Mouse (Mus musculus): Measurements from ENCODE around the gene Dnpep. TPM values are rescaled to one million over a fixed set of nuclear protein-coding genes. Genes with fewer than 3 reads are reported as not detected.

Dnpep gene
- polyA plus RNA-seq, 1 experiment from 2014 or later, result 184 TPM

DNA sequence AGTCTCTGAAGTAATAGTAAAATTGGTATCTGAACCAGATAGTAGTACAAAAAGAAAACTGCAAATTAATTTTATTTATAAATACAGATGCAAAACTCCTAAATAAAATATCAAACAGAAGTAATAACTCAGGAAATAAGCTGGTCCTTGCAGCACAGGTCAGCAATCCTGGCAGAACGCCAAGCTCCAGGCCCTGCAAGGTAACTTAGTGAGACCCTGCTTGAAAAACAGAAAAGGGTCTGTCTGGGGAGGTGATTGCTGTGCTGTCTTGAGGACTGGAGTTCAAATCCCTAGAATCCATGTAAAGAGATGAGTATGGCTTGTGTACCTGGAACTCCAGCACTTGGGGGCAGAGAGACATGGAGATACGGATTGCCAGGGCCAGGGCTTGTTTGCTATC, 13.1 kb downstream of the Dnpep start:
- H3K4me2 ChIP-seq (replicated peaks; ENCODE audit: low read depth, low read length), result no peak overlapping the region
- H3K9me3 ChIP-seq (ENCODE audit: low read length), result no peaks in the 10 kb centered on the region

DNA sequence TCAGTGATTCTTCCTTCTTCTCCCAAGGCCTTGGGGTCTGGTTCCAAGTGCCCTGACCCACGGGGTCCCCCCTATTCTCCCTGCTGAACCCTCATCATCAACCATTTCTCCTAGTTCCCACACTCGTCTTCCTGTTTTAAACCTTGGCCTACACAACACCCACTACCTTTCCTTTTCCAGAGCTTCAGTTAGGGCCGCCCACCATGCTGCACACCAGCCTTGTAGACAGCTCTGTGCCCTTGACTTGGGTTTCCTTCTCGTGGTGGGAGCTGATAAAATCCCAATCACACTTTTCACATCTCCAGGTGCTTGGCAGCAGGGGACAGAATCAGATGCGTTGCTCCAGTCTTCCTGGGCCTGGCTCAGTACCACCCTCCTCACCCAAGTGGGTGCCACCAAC, 23.5 kb downstream of the Dnpep start:
- ATAC-seq (ENCODE audit: low FRiP score, low TSS enrichment), result no peak
- H3K9ac ChIP-seq (replicated peaks; ENCODE audit: low read length), result no peak overlapping the region
- 83% methylated on average over 5 of the region's 5 CpGs for WGBS

More for the DNA sequence above, 13.1 kb downstream of the Dnpep start:
- H3K36me3 ChIP-seq (ENCODE audit: insufficient read depth, low read length), result peaks cover 22% of the 10 kb centered on the region
- no peaks in the 10 kb centered on the region for H3K27me3 ChIP-seq (ENCODE audit: insufficient read depth, low read length)
- no peak overlapping the region for H3K9ac ChIP-seq (replicated peaks; ENCODE audit: low read length)
- no peak for ATAC-seq (ENCODE audit: low FRiP score, low TSS enrichment)
- no peak overlapping the region for H3K4me3 ChIP-seq (ENCODE audit: low read length)
- H3K4me1 ChIP-seq (ENCODE audit: insufficient read depth, low read length), result no peaks in the 10 kb centered on the region
- 79% methylated on average over 2 of the region's 2 CpGs for WGBS
- no peak overlapping the region for H3K27ac ChIP-seq (ENCODE audit: low read length)

DNA sequence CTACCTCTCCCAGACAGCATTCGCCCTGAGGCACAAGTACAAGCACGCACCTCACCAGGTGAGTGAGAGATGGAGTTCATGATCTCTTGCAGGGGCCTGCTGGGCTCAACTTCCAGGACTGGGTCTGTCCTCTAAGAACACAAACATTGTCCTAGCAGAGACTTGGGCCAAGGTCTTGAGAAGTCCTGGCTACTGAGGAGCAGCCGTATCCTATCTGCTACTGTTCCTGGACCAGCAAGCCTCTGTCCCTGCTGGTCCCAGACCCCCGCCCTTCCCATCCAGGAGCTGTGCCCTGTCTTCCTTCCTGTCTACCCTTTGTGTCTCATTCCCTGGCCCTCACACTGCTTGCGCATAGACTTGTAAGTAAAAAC, 24.5 kb downstream of the Dnpep start:
- Histone ChIP-seq H3K27ac (ENCODE audit: low read length) (peak overlapping the region; percentile 85; the same call in 1 of the 2 replicates), H3K4me3 (ENCODE audit: low read length) (no peak overlapping the region), H3K36me3 (ENCODE audit: insufficient read depth, low read length) (no peaks in the 10 kb centered on the region), H3K9me3 (ENCODE audit: low read length) (no peaks in the 10 kb centered on the region), H3K9ac (replicated peaks; ENCODE audit: low read length) (no peak overlapping the region), H3K4me2 (replicated peaks; ENCODE audit: low read depth, low read length) (no peak overlapping the region), H3K4me1 (ENCODE audit: insufficient read depth, low read length) (no peaks in the 10 kb centered on the region; the same call in 1 of the 2 replicates), H3K27me3 (ENCODE audit: insufficient read depth, low read length) (no peaks in the 10 kb centered on the region)
- 79% methylated on average over 5 of the region's 5 CpGs for WGBS
- no peak for ATAC-seq (ENCODE audit: low FRiP score, low TSS enrichment)

More for the DNA sequence above, 23.5 kb downstream of the Dnpep start:
- H3K27ac ChIP-seq (ENCODE audit: low read length), result no peak overlapping the region
- H3K4me2 ChIP-seq (replicated peaks; ENCODE audit: low read depth, low read length), result no peak overlapping the region
- H3K4me1 ChIP-seq (ENCODE audit: insufficient read depth, low read length), result no peaks in the 10 kb centered on the region; the same call in 1 of the 2 replicates
- H3K27me3 ChIP-seq (ENCODE audit: insufficient read depth, low read length), result no peaks in the 10 kb centered on the region
- H3K4me3 ChIP-seq (ENCODE audit: low read length), result no peak overlapping the region
- H3K36me3 ChIP-seq (ENCODE audit: insufficient read depth, low read length), result no peaks in the 10 kb centered on the region
- no peaks in the 10 kb centered on the region for H3K9me3 ChIP-seq (ENCODE audit: low read length)

DNA sequence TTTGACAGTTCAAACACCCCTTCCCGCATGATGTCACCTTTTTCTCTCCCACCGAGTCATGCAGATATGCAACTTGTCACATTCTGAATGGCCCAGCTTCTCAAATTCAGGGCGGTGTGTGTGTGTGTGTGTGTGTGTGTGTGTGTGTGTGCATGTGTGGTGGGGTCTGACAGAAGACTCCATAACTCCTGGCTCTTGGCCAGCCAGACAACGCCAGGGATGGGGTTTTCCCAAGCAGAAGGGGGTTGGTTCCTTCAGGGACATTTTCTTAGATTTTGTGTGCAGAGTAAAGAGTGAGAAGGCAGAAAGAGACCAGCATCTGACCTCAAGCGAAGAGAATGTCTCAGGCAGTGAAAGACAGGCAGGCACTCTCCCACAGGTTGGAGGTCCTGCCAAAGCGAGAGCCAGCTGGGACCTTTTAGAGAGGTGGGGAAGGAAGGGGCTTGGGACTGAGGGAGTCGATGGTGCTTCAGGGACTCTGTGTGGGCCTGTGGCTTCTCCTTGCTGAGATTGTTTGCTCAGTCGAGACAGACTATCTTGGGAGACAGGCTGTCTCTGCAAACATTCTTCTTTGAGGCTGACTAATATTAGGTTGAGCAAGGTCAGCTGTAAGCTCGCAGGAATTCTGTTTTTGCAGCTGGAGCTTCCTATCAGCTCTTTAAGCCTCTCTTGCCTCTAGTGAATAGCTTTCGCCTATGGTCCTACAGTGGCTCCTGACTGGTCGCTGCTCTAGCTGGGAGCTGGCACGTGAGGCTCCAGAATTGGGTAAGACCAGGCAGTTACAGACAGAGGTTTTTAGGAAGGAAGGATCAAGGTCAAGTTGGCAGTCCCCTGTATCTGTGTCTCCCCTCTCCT, 25.1 kb downstream of the Dnpep start:
- ATAC-seq (ENCODE audit: low FRiP score, low TSS enrichment), result peak; percentile 67
- Histone ChIP-seq H3K9me3 (ENCODE audit: low read length) (no peaks in the 10 kb centered on the region), H3K36me3 (ENCODE audit: insufficient read depth, low read length) (no peaks in the 10 kb centered on the region), H3K4me1 (ENCODE audit: insufficient read depth, low read length) (no peaks in the 10 kb centered on the region; the same call in 1 of the 2 replicates), H3K4me2 (replicated peaks; ENCODE audit: low read depth, low read length) (no peak overlapping the region), H3K4me3 (ENCODE audit: low read length) (no peak overlapping the region), H3K27me3 (ENCODE audit: insufficient read depth, low read length) (no peaks in the 10 kb centered on the region), H3K9ac (replicated peaks; ENCODE audit: low read length) (no peak overlapping the region; the same call in 1 of the 2 replicates), H3K27ac (ENCODE audit: low read length) (peak overlapping the region; percentile 85)
- WGBS, result 28% methylated on average over 12 of the region's 12 CpGs

DNA sequence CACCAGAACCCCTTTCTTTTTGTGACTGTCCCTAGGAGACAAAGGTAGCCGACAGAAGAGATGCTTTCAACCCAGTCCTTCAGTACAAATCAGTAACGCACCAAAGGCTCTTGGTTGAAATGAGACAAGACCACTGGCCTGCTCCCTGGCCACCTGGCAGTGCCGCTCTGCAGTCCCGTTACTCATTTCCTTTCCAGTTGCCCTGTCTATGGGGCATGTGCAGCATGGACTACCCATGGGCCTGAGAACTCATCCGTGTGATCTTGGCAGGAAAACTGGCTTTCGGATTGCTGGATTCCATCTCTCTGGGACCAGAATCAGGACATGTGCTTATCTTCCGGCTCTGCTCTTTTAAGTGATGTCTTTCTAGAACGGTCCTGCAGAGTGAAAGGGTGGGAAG, 26.5 kb downstream of the Dnpep start:
- no peak for ATAC-seq (ENCODE audit: low FRiP score, low TSS enrichment)
- H3K9ac ChIP-seq (replicated peaks; ENCODE audit: low read length), result no peak overlapping the region
- no peak overlapping the region for H3K27ac ChIP-seq (ENCODE audit: low read length)
- H3K27me3 ChIP-seq (ENCODE audit: insufficient read depth, low read length), result no peaks in the 10 kb centered on the region
- H3K9me3 ChIP-seq (ENCODE audit: low read length), result no peaks in the 10 kb centered on the region
- WGBS, result 86% methylated on average over 8 of the region's 8 CpGs
- H3K4me2 ChIP-seq (replicated peaks; ENCODE audit: low read depth, low read length), result no peak overlapping the region
- H3K36me3 ChIP-seq (ENCODE audit: insufficient read depth, low read length), result no peaks in the 10 kb centered on the region
- H3K4me1 ChIP-seq (ENCODE audit: insufficient read depth, low read length), result no peaks in the 10 kb centered on the region; the same call in 1 of the 2 replicates
- no peak overlapping the region for H3K4me3 ChIP-seq (ENCODE audit: low read length)

DNA sequence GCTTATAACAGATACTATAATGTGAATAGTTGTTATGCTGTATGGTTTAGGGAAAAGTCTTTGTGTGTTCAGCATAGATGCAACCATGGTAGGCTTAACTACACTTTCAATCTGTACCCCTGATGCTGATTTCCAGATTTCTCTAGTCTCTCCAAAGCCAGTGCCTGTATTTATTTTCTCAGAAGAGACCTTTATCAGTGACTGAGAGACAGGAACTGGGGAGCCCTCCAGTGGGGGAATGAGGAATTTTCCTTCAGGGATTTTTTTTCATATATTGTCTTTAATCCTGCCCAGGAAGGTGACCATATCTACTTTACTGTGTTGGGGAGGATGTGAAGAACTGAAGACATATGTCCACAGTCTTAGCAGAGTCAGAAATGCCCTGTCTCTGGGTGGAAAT, 27.2 kb downstream of the Dnpep start:
- no peak overlapping the region for H3K9ac ChIP-seq (replicated peaks; ENCODE audit: low read length)
- H3K4me1 ChIP-seq (ENCODE audit: insufficient read depth, low read length), result no peaks in the 10 kb centered on the region; the same call in 1 of the 2 replicates
- H3K4me2 ChIP-seq (replicated peaks; ENCODE audit: low read depth, low read length), result no peak overlapping the region
- no peak overlapping the region for H3K4me3 ChIP-seq (ENCODE audit: low read length)
- no peak for ATAC-seq (ENCODE audit: low FRiP score, low TSS enrichment)
- no peak overlapping the region for H3K27ac ChIP-seq (ENCODE audit: low read length)
- no peaks in the 10 kb centered on the region for H3K9me3 ChIP-seq (ENCODE audit: low read length)
- no peaks in the 10 kb centered on the region for H3K27me3 ChIP-seq (ENCODE audit: insufficient read depth, low read length)
- no peaks in the 10 kb centered on the region for H3K36me3 ChIP-seq (ENCODE audit: insufficient read depth, low read length)

DNA sequence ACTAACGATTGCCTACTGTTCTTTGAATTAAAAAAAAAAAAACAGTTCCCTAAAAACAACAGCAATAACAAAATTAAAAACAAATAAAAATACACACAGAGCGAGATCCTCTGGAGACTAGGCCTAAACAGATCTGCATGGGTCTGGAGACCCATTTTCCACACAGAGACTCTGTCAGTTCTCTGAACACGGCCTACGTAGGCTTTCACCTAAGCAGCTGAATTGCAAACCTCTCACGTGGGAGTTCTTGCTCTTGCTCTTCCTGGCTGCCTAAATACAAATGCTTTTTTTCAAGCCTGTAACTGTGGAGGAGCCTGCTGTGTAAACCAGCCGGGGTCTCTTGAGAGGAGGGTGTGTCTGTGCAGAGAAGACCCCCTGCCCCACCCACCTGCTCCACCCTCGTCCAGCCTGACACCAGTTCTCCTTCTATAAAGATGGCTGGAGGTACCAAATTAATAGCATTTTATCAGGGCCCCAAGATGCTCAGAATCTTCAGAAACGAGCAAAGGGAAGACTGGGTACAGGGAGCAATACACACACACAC, 27.8 kb downstream of the Dnpep start:
- 60% methylated on average over 8 of the region's 8 CpGs for WGBS

DNA sequence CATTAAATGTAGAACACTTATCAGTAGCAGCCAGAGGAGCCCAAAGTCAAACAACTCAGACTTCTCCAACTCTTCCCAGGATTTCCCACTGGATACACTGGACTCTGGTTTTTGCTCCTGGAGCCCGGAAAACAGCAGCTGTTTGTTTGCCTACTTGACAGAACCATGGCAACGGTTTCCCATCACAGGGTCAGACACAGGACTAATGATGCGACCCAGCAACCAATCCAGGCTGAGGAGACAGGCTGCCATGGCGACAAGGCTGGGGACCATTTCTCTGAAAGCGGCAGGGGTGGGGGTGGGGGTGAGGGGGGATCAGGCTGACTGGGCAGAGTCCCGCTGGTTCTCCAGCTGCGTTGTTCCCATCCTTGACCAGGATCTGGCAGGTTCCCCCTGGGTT, 28.4 kb downstream of the Dnpep start:
- H3K4me1 ChIP-seq (ENCODE audit: insufficient read depth, low read length), result no peaks in the 10 kb centered on the region; the same call in 1 of the 2 replicates
- no peaks in the 10 kb centered on the region for H3K9me3 ChIP-seq (ENCODE audit: low read length)
- H3K27ac ChIP-seq (ENCODE audit: low read length), result no peak overlapping the region
- H3K9ac ChIP-seq (replicated peaks; ENCODE audit: low read length), result no peak overlapping the region
- H3K27me3 ChIP-seq (ENCODE audit: insufficient read depth, low read length), result no peaks in the 10 kb centered on the region
- H3K36me3 ChIP-seq (ENCODE audit: insufficient read depth, low read length), result no peaks in the 10 kb centered on the region
- H3K4me3 ChIP-seq (ENCODE audit: low read length), result no peak overlapping the region
- no peak for ATAC-seq (ENCODE audit: low FRiP score, low TSS enrichment)
- WGBS, result 13% methylated on average over 7 of the region's 7 CpGs
- no peak overlapping the region for H3K4me2 ChIP-seq (replicated peaks; ENCODE audit: low read depth, low read length)

More for the DNA sequence above, 27.8 kb downstream of the Dnpep start:
- no peaks in the 10 kb centered on the region for H3K9me3 ChIP-seq (ENCODE audit: low read length)
- no peak for ATAC-seq (ENCODE audit: low FRiP score, low TSS enrichment)
- H3K27ac ChIP-seq (ENCODE audit: low read length), result no peak overlapping the region
- no peak overlapping the region for H3K4me2 ChIP-seq (replicated peaks; ENCODE audit: low read depth, low read length)
- no peak overlapping the region for H3K4me3 ChIP-seq (ENCODE audit: low read length)
- H3K36me3 ChIP-seq (ENCODE audit: insufficient read depth, low read length), result no peaks in the 10 kb centered on the region
- H3K27me3 ChIP-seq (ENCODE audit: insufficient read depth, low read length), result no peaks in the 10 kb centered on the region
- H3K9ac ChIP-seq (replicated peaks; ENCODE audit: low read length), result no peak overlapping the region
- no peaks in the 10 kb centered on the region; the same call in 1 of the 2 replicates for H3K4me1 ChIP-seq (ENCODE audit: insufficient read depth, low read length)

DNA sequence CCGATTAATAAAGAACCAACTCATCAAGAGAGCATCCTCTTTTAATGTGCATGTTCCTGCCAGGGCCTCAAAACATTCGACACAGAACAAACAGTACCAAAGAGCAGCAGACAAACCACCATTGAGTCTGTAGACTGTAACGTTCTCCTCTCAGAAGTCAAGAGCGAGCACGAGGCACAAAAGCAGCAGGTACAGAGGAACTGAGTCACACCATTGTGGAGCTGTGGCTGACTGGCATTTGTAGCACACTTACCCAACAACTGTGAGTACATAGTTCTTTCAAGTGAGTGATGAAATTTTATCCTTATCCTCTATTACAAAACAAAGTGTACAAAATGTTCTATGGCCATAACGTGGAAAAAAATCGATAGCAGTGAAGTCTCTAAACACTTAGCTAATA, 32.9 kb downstream of the Dnpep start:
- WGBS, result 89% methylated on average over 7 of the region's 7 CpGs
- ATAC-seq (ENCODE audit: low FRiP score, low TSS enrichment), result no peak

DNA sequence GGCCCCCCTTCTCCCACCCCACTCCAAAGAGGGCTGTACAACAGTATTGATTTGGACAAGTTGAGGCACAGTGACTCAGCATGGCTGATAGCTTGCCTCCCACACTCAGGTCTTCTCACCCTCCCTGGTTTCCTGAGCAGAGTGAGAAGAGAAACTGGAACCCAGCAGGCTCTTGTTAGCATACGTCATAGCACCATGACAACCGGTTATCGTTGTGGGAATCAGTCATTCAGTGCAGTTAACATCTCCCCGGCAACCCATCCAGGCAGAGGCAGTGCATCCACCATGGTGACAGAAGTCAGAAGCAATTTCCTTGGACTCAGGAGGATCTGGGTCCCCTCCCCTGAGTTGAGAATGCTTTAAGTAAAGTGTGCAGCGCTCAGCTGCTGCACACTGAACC, 34.8 kb downstream of the Dnpep start:
- Histone ChIP-seq H3K27me3 (ENCODE audit: insufficient read depth, low read length) (peaks cover 14% of the 10 kb centered on the region; the same call in 1 of the 2 replicates), H3K27ac (ENCODE audit: low read length) (no peak overlapping the region), H3K9me3 (ENCODE audit: low read length) (0 out of 2 replicates have a peak, but pooled peaks cover 6% of the 10 kb centered on the region), H3K4me3 (ENCODE audit: low read length) (no peak overlapping the region), H3K9ac (replicated peaks; ENCODE audit: low read length) (no peak overlapping the region), H3K4me2 (replicated peaks; ENCODE audit: low read depth, low read length) (no peak overlapping the region), H3K4me1 (ENCODE audit: insufficient read depth, low read length) (no peaks in the 10 kb centered on the region), H3K36me3 (ENCODE audit: insufficient read depth, low read length) (no peaks in the 10 kb centered on the region)
- no peak for ATAC-seq (ENCODE audit: low FRiP score, low TSS enrichment)
- WGBS, result 79% methylated on average over 5 of the region's 5 CpGs

More for the DNA sequence above, 32.9 kb downstream of the Dnpep start:
- Histone ChIP-seq H3K27me3 (ENCODE audit: insufficient read depth, low read length) (no peaks in the 10 kb centered on the region), H3K36me3 (ENCODE audit: insufficient read depth, low read length) (no peaks in the 10 kb centered on the region), H3K27ac (ENCODE audit: low read length) (no peak overlapping the region), H3K4me3 (ENCODE audit: low read length) (no peak overlapping the region), H3K9me3 (ENCODE audit: low read length) (0 out of 2 replicates have a peak, but pooled peaks cover 6% of the 10 kb centered on the region), H3K4me1 (ENCODE audit: insufficient read depth, low read length) (no peaks in the 10 kb centered on the region), H3K9ac (replicated peaks; ENCODE audit: low read length) (no peak overlapping the region), H3K4me2 (replicated peaks; ENCODE audit: low read depth, low read length) (no peak overlapping the region)
